Mouse (Mus musculus): ENCODE data around the gene Dpm3.

- TF ChIP-seq TAL1 (IDR thresholded peaks at IDR 0.05; ENCODE audit: low read length), result no peak
- no peak for TF ChIP-seq GATA1 (IDR thresholded peaks at IDR 0.05; ENCODE audit: low read length)
These were observed 33.1 kb downstream of the Dpm3 start for GRCm38 (mm10) chr3:89292303-89292702.
